Mouse (Mus musculus) myocyte (in vitro differentiated cells): ENCODE measurements around the gene Col8a1. TPM values are rescaled to one million over a fixed set of nuclear protein-coding genes. Genes with fewer than 3 reads are reported as not detected.
A peak's percentile ranks its signal among the peaks of the same experiment; 100 is the strongest.

Source experiments
- H3K27me3 ChIP-seq: one replicate; pipeline ENCODE4 v1.6.1; 2011; ENCODE audit not compliant: control insufficient read depth, insufficient read depth, insufficient read length
- H3K36me3 ChIP-seq: one replicate; pipeline ENCODE4 v1.6.1; 2011; ENCODE audit not compliant: control insufficient read depth, insufficient read depth
- H3K4me2 ChIP-seq: one replicate; pipeline ENCODE4 v1.6.1; 2011; ENCODE audit warnings: low read depth, control low read depth
- H3K4me3 ChIP-seq: one replicate; pipeline ENCODE4 v1.5.1; 2011; ENCODE audit warnings: mild to moderate bottlenecking, control low read depth, moderate library complexity
- H3K79me2 ChIP-seq: one replicate; pipeline ENCODE4 v1.6.1; 2011; ENCODE audit not compliant: control insufficient read depth, insufficient read depth
- H3ac ChIP-seq: one replicate; pipeline ENCODE4 v1.6.1; 2011; ENCODE audit not compliant: control insufficient read depth, insufficient read length
- CEBPB ChIP-seq: IDR thresholded peaks from 2 replicates; pipeline ENCODE4 v1.6.1; 2011; ENCODE audit warnings: mild to moderate bottlenecking, moderate library complexity; ENCODE audit not compliant: poor library complexity, insufficient read depth, severe bottlenecking
- E2F4 ChIP-seq: IDR thresholded peaks from one replicate; pipeline ENCODE4 v1.6.1; 2011; ENCODE audit warnings: mild to moderate bottlenecking, control low read depth, moderate library complexity; ENCODE audit not compliant: insufficient read depth
- MYOD1 ChIP-seq, 3 experiments: IDR thresholded peaks; one replicate each; pipeline ENCODE4 v1.6.1; 2011; ENCODE audit warnings: control low read depth in 2 of 3, low read depth in 2 of 3, mild to moderate bottlenecking in 2 of 3, moderate library complexity in 1 of 3; ENCODE audit not compliant: insufficient read length in 2 of 3, control insufficient read depth in 1 of 3
- MYOG ChIP-seq, 3 experiments: IDR thresholded peaks; one replicate each; pipeline ENCODE4 v1.6.1; 2011; ENCODE audit warnings: control low read depth in 2 of 3, low read depth in 2 of 3, mild to moderate bottlenecking in 2 of 3; ENCODE audit not compliant: insufficient read length in 2 of 3, control insufficient read depth in 1 of 3, insufficient read depth in 1 of 3
- POLR2A ChIP-seq: IDR thresholded peaks from one replicate; pipeline ENCODE4 v1.6.1; 2011; ENCODE audit warnings: low read depth, mild to moderate bottlenecking, control low read depth, moderate library complexity; ENCODE audit not compliant: insufficient read length
- POLR2AphosphoS2 ChIP-seq: IDR thresholded peaks from one replicate; pipeline ENCODE4 v1.6.1; 2011; ENCODE audit warnings: low read depth, control low read depth; ENCODE audit not compliant: insufficient read length
- REST ChIP-seq: IDR thresholded peaks from one replicate; pipeline ENCODE4 v1.6.1; 2011; ENCODE audit warnings: mild to moderate bottlenecking, control low read depth, moderate library complexity; ENCODE audit not compliant: insufficient read depth, insufficient read length
- SRF ChIP-seq: IDR thresholded peaks from one replicate; pipeline ENCODE4 v1.6.1; 2011; ENCODE audit warnings: low read depth; ENCODE audit not compliant: control insufficient read depth, insufficient read length
- TCF12 ChIP-seq: IDR thresholded peaks from one replicate; pipeline ENCODE4 v1.6.1; 2011; ENCODE audit warnings: mild to moderate bottlenecking, control low read depth; ENCODE audit not compliant: poor library complexity, insufficient read depth, severe bottlenecking
- TCF3 ChIP-seq: IDR thresholded peaks from one replicate; pipeline ENCODE4 v1.6.1; 2011; ENCODE audit warnings: low read depth, control low read depth; ENCODE audit not compliant: insufficient read length
- USF1 ChIP-seq: IDR thresholded peaks from one replicate; pipeline ENCODE4 v1.6.1; 2011; ENCODE audit warnings: low read depth, mild to moderate bottlenecking, control low read depth, moderate library complexity
- polyA plus RNA-seq: library from polyadenylated mRNA; unstranded; fragments of >200 nt; fragmentation: generic; extraction: Trizol; gene quantifications from one replicate; pipeline ENCODE4 v1.2.1, GENCODE M21; 2012; ENCODE audit warnings: missing spikeins

The Col8a1 gene
- polyA plus RNA-seq, 1 experiment, result 5.3 TPM

- Histone ChIP-seq H3K36me3 (no peaks in the 10 kb centered on the region), H3K79me2 (no peaks in the 10 kb centered on the region), H3K27me3 (no peaks in the 10 kb centered on the region), H3ac (no peak overlapping the region), H3K4me3 (no peak overlapping the region), H3K4me2 (peak overlapping the region; percentile 35)
- TF ChIP-seq CEBPB, result no peak
- TF ChIP-seq USF1, result no peak
- no peak for TF ChIP-seq REST
- TF ChIP-seq SRF, result no peak
- no peak for TF ChIP-seq MYOD1 (IDR thresholded peaks at IDR 0.05; ENCODE audit: control insufficient read depth in 1 of 3, insufficient read length in 2 of 3, low read depth in 2 of 3)
- TF ChIP-seq POLR2AphosphoS2, result no peak
Measured at GRCm38 (mm10) chr16:57685790-57686399, 68.6 kb downstream of the Col8a1 start.

GRCm38 (mm10) chr16:57672251-57672650 is 82.3 kb downstream of the Col8a1 start:
- Histone ChIP-seq H3K4me3 (no peak overlapping the region), H3K27me3 (no peaks in the 10 kb centered on the region), H3K79me2 (no peaks in the 10 kb centered on the region), H3K36me3 (no peaks in the 10 kb centered on the region), H3K4me2 (peak overlapping the region; percentile 77), H3ac (no peak overlapping the region)
- no peak for TF ChIP-seq CEBPB

GRCm38 (mm10) chr16:57671637-57672036 is 82.9 kb downstream of the Col8a1 start:
- Histone ChIP-seq H3K79me2 (no peaks in the 10 kb centered on the region), H3K4me3 (no peak overlapping the region), H3K36me3 (no peaks in the 10 kb centered on the region), H3ac (no peak overlapping the region), H3K27me3 (no peaks in the 10 kb centered on the region), H3K4me2 (peak overlapping the region; percentile 77)
- no peak for TF ChIP-seq POLR2AphosphoS2
- TF ChIP-seq CEBPB, result 0 out of 2 replicates have a peak, but pooled peaks have one; percentile 39

- no peaks in the 10 kb centered on the region for H3K27me3 ChIP-seq
- no peak for TF ChIP-seq POLR2AphosphoS2
- no peak for TF ChIP-seq USF1
- no peak for TF ChIP-seq SRF
- TF ChIP-seq MYOD1 (IDR thresholded peaks at IDR 0.05; ENCODE audit: control insufficient read depth in 1 of 3, insufficient read length in 2 of 3, low read depth in 2 of 3), result no peak
- TF ChIP-seq CEBPB, result no peak
- TF ChIP-seq POLR2A, result no peak
- TF ChIP-seq TCF3, result no peak
- TF ChIP-seq TCF12, result no peak
- TF ChIP-seq E2F4, result no peak
- no peak for TF ChIP-seq MYOG (IDR thresholded peaks at IDR 0.05; ENCODE audit: control insufficient read depth in 1 of 3, insufficient read depth in 1 of 3, insufficient read length in 2 of 3, low read depth in 2 of 3)
- H3K4me2 ChIP-seq, result no peak overlapping the region
- no peaks in the 10 kb centered on the region for H3K79me2 ChIP-seq
- H3ac ChIP-seq, result no peak overlapping the region
- no peak overlapping the region for H3K4me3 ChIP-seq
- no peaks in the 10 kb centered on the region for H3K36me3 ChIP-seq
Measured at GRCm38 (mm10) chr16:57669348-57669747, 85.2 kb downstream of the Col8a1 start.

- no peak overlapping the region for H3ac ChIP-seq
- H3K79me2 ChIP-seq, result no peaks in the 10 kb centered on the region
- H3K36me3 ChIP-seq, result no peaks in the 10 kb centered on the region
- H3K4me2 ChIP-seq, result no peak overlapping the region
- no peaks in the 10 kb centered on the region for H3K27me3 ChIP-seq
- TF ChIP-seq TCF12 (no peak), MYOG (IDR thresholded peaks at IDR 0.05; ENCODE audit: control insufficient read depth in 1 of 3, insufficient read depth in 1 of 3, insufficient read length in 2 of 3, low read depth in 2 of 3) (no peak), MYOD1 (IDR thresholded peaks at IDR 0.05; ENCODE audit: control insufficient read depth in 1 of 3, insufficient read length in 2 of 3, low read depth in 2 of 3) (no peak), REST (no peak), E2F4 (no peak), POLR2A (no peak), CEBPB (no peak), SRF (no peak)
- no peak overlapping the region for H3K4me3 ChIP-seq
Measured at GRCm38 (mm10) chr16:57662661-57663060, 91.9 kb downstream of the Col8a1 start.

- Histone ChIP-seq H3K4me3 (no peak overlapping the region), H3K36me3 (no peaks in the 10 kb centered on the region), H3K79me2 (no peaks in the 10 kb centered on the region), H3ac (no peak overlapping the region), H3K4me2 (peak overlapping the region; percentile 25), H3K27me3 (no peaks in the 10 kb centered on the region)
- TF ChIP-seq USF1, result peak; percentile 19
- TF ChIP-seq TCF12, result no peak
Measured at GRCm38 (mm10) chr16:57649888-57650287, 104.6 kb downstream of the Col8a1 start.
